Mouse (Mus musculus) retina, postnatal 1 day (tissue): ENCODE measurements around the gene Otof.
A peak's percentile ranks its signal among the peaks of the same experiment; 100 is the strongest.

Experiments
- DNase-seq: peaks from one replicate; pipeline ENCODE4 v3.0.0-alpha.2; 2012

The Otof gene

GRCm38 (mm10) chr5:30423121-30423520, 38.6 kb downstream of the Otof start:
- no peak for DNase-seq

- peak; percentile 30 for DNase-seq
These were observed 45.1 kb downstream of the Otof start for GRCm38 (mm10) chr5:30416665-30417064.

GRCm38 (mm10) chr5:30415876-30416275, 45.9 kb downstream of the Otof start:
- DNase-seq = no peak

GRCm38 (mm10) chr5:30415381-30415780, 46.4 kb downstream of the Otof start:
- DNase-seq = no peak

GRCm38 (mm10) chr5:30411524-30411923, 50.2 kb downstream of the Otof start:
- DNase-seq = peak; percentile 51

GRCm38 (mm10) chr5:30406876-30407275, 54.9 kb downstream of the Otof start:
- peak; percentile 73 for DNase-seq

- peak; percentile 45 for DNase-seq
These were observed 60.6 kb downstream of the Otof start for GRCm38 (mm10) chr5:30401165-30401564.

GRCm38 (mm10) chr5:30400521-30400920, 61.2 kb downstream of the Otof start:
- DNase-seq = no peak

GRCm38 (mm10) chr5:30391473-30391872, 70.3 kb downstream of the Otof start:
- peak; percentile 76 for DNase-seq

- no peak for DNase-seq
These were observed 71.9 kb downstream of the Otof start for GRCm38 (mm10) chr5:30389836-30390235.

GRCm38 (mm10) chr5:30387726-30388125, 74.0 kb downstream of the Otof start:
- DNase-seq = no peak

- peak; percentile 26 for DNase-seq
These were observed 78.9 kb downstream of the Otof start for GRCm38 (mm10) chr5:30382876-30383275.

GRCm38 (mm10) chr5:30369426-30369825, 92.3 kb downstream of the Otof start:
- no peak for DNase-seq

- no peak for DNase-seq
These were observed 94.3 kb downstream of the Otof start for GRCm38 (mm10) chr5:30367405-30367804.

GRCm38 (mm10) chr5:30358436-30359099, 103.2 kb downstream of the Otof start:
- no peak for DNase-seq

GRCm38 (mm10) chr5:30356647-30357046, 105.1 kb downstream of the Otof start:
- DNase-seq = no peak

GRCm38 (mm10) chr5:30355559-30356159, 106.1 kb downstream of the Otof start:
- peak; percentile 56 for DNase-seq

- no peak for DNase-seq
These were observed 106.6 kb downstream of the Otof start for GRCm38 (mm10) chr5:30355114-30355513.

GRCm38 (mm10) chr5:30353605-30354004, 108.1 kb downstream of the Otof start:
- no peak for DNase-seq

GRCm38 (mm10) chr5:30343886-30344285, 117.8 kb downstream of the Otof start:
- DNase-seq = no peak

GRCm38 (mm10) chr5:30343107-30343506, 118.6 kb downstream of the Otof start:
- DNase-seq = peak; percentile 76

GRCm38 (mm10) chr5:30342601-30343015, 119.1 kb downstream of the Otof start:
- peak; percentile 21 for DNase-seq

- no peak for DNase-seq
These were observed 119.9 kb downstream of the Otof start for GRCm38 (mm10) chr5:30341601-30342365.

GRCm38 (mm10) chr5:30340815-30341214, 120.9 kb downstream of the Otof start:
- DNase-seq = no peak
